Comparison of ENCODE assay signal across 9 mouse cellular contexts in the genomic region with DNA sequence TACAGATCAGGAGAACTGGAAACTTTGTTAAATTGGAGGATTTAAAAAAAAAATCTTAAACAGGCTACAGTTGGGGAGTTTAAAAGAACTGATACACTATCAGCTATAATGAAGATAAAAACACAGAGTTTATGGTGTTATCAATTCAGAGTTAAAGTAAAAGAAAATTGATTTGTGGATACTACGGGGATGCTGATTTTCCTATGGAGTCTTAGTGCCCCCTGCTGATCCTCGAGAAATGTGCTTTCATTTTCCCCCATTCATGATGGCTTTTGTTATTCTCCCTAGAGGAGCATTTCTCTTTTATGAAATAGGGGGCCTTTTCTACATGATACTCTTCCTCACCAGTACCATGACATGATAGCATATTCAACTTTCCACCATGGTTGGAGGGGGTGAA. TPM values are rescaled to one million over a fixed set of nuclear protein-coding genes. Genes with fewer than 3 reads are reported as not detected.
DNase-seq lines count a peak whose midpoint lies in the region; ATAC-seq lines count a peak whose summit lies in the region.
"Had no signal": no experiment of that assay in that cellular context is flagged by ENCODE, and none has a peak within 500 bp of the region (broad histone marks: within the 10 kb centered on the region; RNA-seq: fewer than 3 reads in every experiment).

No protein-coding gene starts in this region.

- H3K27me3 ChIP-seq in forebrain, embryonic 14.5 days (replicated peaks; ENCODE audit: control insufficient read depth, insufficient read depth, low read length), result no peaks in the 10 kb centered on the region

- H3K4me3 ChIP-seq in forebrain, embryonic 14.5 days (ENCODE audit: low read depth, low read length), result no peak overlapping the region

- H3K4me1 ChIP-seq in forebrain, embryonic 14.5 days (ENCODE audit: control insufficient read depth, insufficient read depth, low read length), result peaks cover 2% of the 10 kb centered on the region; the same call in 1 of the 2 replicates

- no peak overlapping the region for H3K9ac ChIP-seq in forebrain, embryonic 14.5 days (ENCODE audit: low read length)

- ATAC-seq in forebrain, embryonic 14.5 days, result peak; percentile 37; the same call in 1 of the 2 replicates

- H3K27ac ChIP-seq in forebrain, embryonic 14.5 days (ENCODE audit: low read depth, low read length), result no peak overlapping the region

- no peaks in the 10 kb centered on the region for H3K36me3 ChIP-seq in forebrain, embryonic 14.5 days (ENCODE audit: control insufficient read depth, insufficient read depth, low read length)

- H3K9me3 ChIP-seq in forebrain, embryonic 14.5 days (replicated peaks; ENCODE audit: control insufficient read depth, low read length), result no peaks in the 10 kb centered on the region

- 35% methylated on average over 2 of the region's 2 CpGs for WGBS in forebrain, embryonic 14.5 days

- H3K4me2 ChIP-seq in forebrain, embryonic 14.5 days (ENCODE audit: low read length), result no peak overlapping the region

- DNase-seq in gastrocnemius, postnatal 10 days, result peak; percentile 5
- DNase-seq in gastrocnemius, adult 8-10 months (ENCODE audit: low spot score in 2 of 2), result no peak
- DNase-seq in 416B (ENCODE audit: low read depth), result peak; percentile 47
- DNase-seq in forebrain, embryonic 14.5 days (ENCODE audit: low spot score), result peak; percentile 73
- DNase-seq in layer of hippocampus, postnatal 14 days (ENCODE audit: low spot score in 2 of 2), result peak; percentile 24 to 70
- DNase-seq in urinary bladder, postnatal 14 days (ENCODE audit: low spot score), result no peak
- DNase-seq in thymus, postnatal 36 days, result no peak
- no peak for DNase-seq in testis, postnatal 10 days (ENCODE audit: low spot score)

RNA-seq across cellular contexts. Expression of a gene that starts 19.5 kb away (rescaled TPM):
- not detected for total RNA-seq in gastrocnemius, postnatal 10 days (2021)
- not detected for total RNA-seq in gastrocnemius, adult 8-10 months (2022)
- not detected in 2 replicates for polyA plus RNA-seq in forebrain, embryonic 14.5 days (2014; fragmentation: Nextera tagmentation; extraction: Ambion mirVana)
- total RNA-seq in layer of hippocampus, postnatal 14 days (2021), result 1 to 10 TPM in 1 of 2 experiments, under 1 TPM in 1; 0.60 to 1.7 TPM
- polyA plus RNA-seq: embryonic facial prominence, embryonic 14.5 days had no signal

Comparison
In these comparisons a context has a peak if more than half of its experiments do, and no peak if none do; other contexts are left out.
1. DNase-seq: peak in gastrocnemius, postnatal 10 days (single experiment), 416B (single experiment), forebrain, embryonic 14.5 days (single experiment) and layer of hippocampus, postnatal 14 days (2 of 2); none in gastrocnemius, adult 8-10 months (0 of 2), urinary bladder, postnatal 14 days (single experiment), thymus, postnatal 36 days (0 of 2) and testis, postnatal 10 days (single experiment).